Mouse (Mus musculus) neural tube, embryonic 12.5 days (tissue): ENCODE measurements around the gene Gm21170. TPM values are rescaled to one million over a fixed set of nuclear protein-coding genes. Genes with fewer than 3 reads are reported as not detected.
"Not testable (repeated sequence)": the region's sequence is repeated elsewhere in the genome, so short reads cannot be mapped to it uniquely, and the experiment has no call there.

Source experiments
- ATAC-seq: fragments of 200-750 bp; cut with Nextera tagmentation; 2 replicates; pipeline ENCODE4 v1.8.0; 2017; ENCODE audit warnings: low read depth, mild to moderate bottlenecking, moderate TSS enrichment, moderate library complexity; ENCODE audit not compliant: low FRiP score
- H3K27ac ChIP-seq: fragments of 300-500 bp; sonication (generic); 2 replicates; pipeline ENCODE4 v1.5.1; 2016
- H3K27me3 ChIP-seq: fragments of 300-500 bp; sonication (generic); replicated peaks from 2 replicates; pipeline ENCODE4 v1.6.1; 2016; ENCODE audit warnings: mild to moderate bottlenecking
- H3K36me3 ChIP-seq: fragments of 300-500 bp; sonication (generic); 2 replicates; pipeline ENCODE4 v1.6.1; 2016; ENCODE audit warnings: mild to moderate bottlenecking
- H3K4me1 ChIP-seq: fragments of 300-500 bp; sonication (generic); 2 replicates; pipeline ENCODE4 v1.6.1; 2016
- H3K4me2 ChIP-seq: fragments of 300-500 bp; sonication (generic); replicated peaks from 2 replicates; pipeline ENCODE4 v1.6.1; 2016; ENCODE audit warnings: mild to moderate bottlenecking
- H3K4me3 ChIP-seq: fragments of 300-500 bp; sonication (generic); 2 replicates; pipeline ENCODE4 v1.5.1; 2016
- H3K9ac ChIP-seq: fragments of 300-500 bp; sonication (generic); 2 replicates; pipeline ENCODE4 v1.6.1; 2016; ENCODE audit warnings: mild to moderate bottlenecking
- H3K9me3 ChIP-seq: fragments of 300-500 bp; sonication (generic); 2 replicates; pipeline ENCODE4 v1.6.1; 2016; ENCODE audit warnings: mild to moderate bottlenecking
- WGBS: fragments of 180-500 bp; shearing (Covaris S2); methylation state at CpG from one replicate; pipeline ENCODE4 v1.1.7; 2016; 5-methylcytosine and 5-hydroxymethylcytosine counted together
- polyA plus RNA-seq: library from polyadenylated mRNA; unstranded; fragments of >200 nt; fragmentation: Nextera tagmentation; extraction: Ambion mirVana; gene quantifications from 2 replicates; pipeline ENCODE4 v1.2.1, GENCODE M21; 2016

Gm21170 gene
- not detected in 2 replicates for polyA plus RNA-seq

GRCm38 (mm10) chrY:47690998-47691397, at the start of gene Gm21170:
Gene Gm21170, minus strand, starts transcription at chrY:47691098.
- not testable (repeated sequence) for H3K9me3 ChIP-seq, H3K4me1 ChIP-seq, H3K9ac ChIP-seq, H3K4me2 ChIP-seq, H3K4me3 ChIP-seq, H3K27ac ChIP-seq, ATAC-seq, H3K27me3 ChIP-seq, H3K36me3 ChIP-seq
- WGBS: no CpG with 5 or more reads among the region's 2 CpGs

Other genes starting within 250 kb of the Gm21170 start
- not detected in 2 replicates for gene Gm21256, start 240.1 kb downstream of the Gm21170 start, polyA plus RNA-seq